Mouse (Mus musculus) gastrocnemius, postnatal 10 days (tissue): Measurements from ENCODE around the gene Rgs21. TPM values are rescaled to one million over a fixed set of nuclear protein-coding genes. Genes with fewer than 3 reads are reported as not detected.

Experiments
- DNase-seq: peaks from one replicate; pipeline ENCODE4 v3.0.0; 2021; ENCODE audit warnings: mixed read lengths
- long read RNA-seq, 2 experiments: library from polyadenylated mRNA; stranded (forward); transcript quantifications; one replicate each; pipeline ENCODE4 v2.0.0; 2021
- total RNA-seq, 2 experiments: library from RNA; stranded (reverse); gene quantifications; 2 replicates each; pipeline ENCODE4 v1.2.3; 2021

Rgs21 gene
- total RNA-seq, result not detected
- long read RNA-seq, experiment 1, result 0 reads
- long read RNA-seq, experiment 2, result 0 reads

GRCm38 (mm10) chr1:144567567-144567966 is at the start of gene Rgs21:
Gene Rgs21 (minus strand): TSS chr1:144567667.
- no peak for DNase-seq

GRCm38 (mm10) chr1:144604071-144604470 is 36.6 kb upstream of the Rgs21 start:
- no peak for DNase-seq

- DNase-seq, result no peak
Measured at GRCm38 (mm10) chr1:144602987-144603386, 35.5 kb upstream of the Rgs21 start.

- no peak for DNase-seq
Measured at GRCm38 (mm10) chr1:144579321-144579720, 11.9 kb upstream of the Rgs21 start.

- no peak for DNase-seq
Measured at GRCm38 (mm10) chr1:144572972-144573371, 5.5 kb upstream of the Rgs21 start.

DNA sequence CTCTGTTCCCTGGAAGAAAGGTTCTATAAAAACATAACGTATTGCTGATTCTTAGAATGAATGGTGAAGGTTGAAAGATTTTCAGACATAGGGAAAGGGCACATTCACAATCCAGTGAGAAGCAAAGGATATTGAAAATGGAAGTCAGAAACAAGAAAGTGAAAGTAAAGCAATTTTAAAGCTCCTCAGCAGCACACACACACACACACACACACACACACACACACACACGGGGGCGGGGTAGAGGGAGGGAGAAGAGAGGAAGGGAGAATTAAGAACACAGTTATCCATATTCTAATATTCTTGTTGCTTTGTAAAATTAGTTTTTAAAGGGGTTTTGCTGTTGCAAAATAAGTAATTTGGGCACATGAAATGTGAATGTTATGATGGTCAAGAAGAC is 2.4 kb upstream of the Rgs21 start:
- DNase-seq, result no peak

DNA sequence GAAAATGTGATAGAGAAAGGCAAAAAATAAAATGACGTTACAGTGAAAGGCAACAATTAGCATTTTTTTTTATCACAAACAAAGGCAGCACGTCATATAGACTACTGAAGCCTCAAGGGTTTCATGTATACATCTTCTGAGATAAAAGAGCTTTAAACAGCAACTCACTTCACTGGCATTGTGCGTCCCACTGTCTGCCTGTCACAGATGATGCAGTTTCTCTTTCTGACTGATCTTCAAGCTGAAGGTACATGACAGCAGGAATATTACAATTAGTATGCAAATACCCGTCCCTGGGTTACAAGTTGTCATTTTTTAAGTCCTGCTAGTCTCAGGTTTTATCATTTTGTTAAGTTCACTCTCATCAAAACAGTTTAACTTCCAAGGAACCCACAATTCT is 22.3 kb downstream of the Rgs21 start:
- DNase-seq, result no peak

DNA sequence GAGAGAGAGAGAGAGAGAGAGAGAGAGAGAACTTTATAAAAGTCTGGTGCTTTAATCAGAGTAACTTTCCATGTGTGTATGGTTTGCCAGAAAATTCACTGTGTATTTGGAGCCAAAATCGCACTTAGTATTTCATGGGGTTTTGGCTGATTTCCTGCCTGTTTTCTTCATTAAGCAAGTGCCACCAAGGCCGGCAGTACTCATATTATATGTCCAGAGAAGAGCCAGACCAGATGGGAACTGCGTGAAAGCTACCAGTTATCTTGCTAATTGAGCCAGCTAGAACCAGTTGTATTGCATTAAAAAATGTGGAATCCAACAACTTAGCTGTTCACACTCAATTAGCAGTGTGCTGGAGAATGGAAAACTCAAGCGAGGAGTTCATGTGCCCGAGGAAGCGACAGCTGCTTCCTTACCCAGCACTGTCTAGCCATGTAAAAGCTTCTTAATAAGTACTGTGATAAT is 22.9 kb downstream of the Rgs21 start:
- no peak for DNase-seq

DNA sequence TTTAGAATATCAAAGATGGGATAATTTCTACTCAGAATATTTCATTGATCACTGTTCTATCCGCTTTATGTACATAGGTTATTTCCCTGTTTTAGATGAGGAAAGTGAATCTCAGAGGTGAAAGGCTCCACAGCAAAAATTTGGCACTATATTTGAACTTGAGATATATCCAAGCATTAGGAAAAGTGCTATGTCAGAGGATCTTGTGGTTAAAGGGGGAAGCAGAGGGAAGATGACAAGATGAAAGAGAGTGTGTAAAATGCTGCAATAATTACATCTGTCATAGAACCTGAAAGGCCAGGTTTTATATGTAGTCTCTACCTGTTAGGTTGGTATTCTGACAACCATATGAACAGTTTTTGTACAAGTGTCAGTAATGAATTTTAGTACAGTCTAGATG is 35.7 kb downstream of the Rgs21 start:
- DNase-seq, result no peak

- no peak for DNase-seq
Measured at GRCm38 (mm10) chr1:144517878-144518426, 49.5 kb downstream of the Rgs21 start.

GRCm38 (mm10) chr1:144502241-144502640 is 65.2 kb downstream of the Rgs21 start:
- DNase-seq, result no peak

- no peak for DNase-seq
Measured at GRCm38 (mm10) chr1:144500423-144500822, 67.0 kb downstream of the Rgs21 start.

GRCm38 (mm10) chr1:144499719-144500118 is 67.7 kb downstream of the Rgs21 start:
- DNase-seq, result no peak

DNA sequence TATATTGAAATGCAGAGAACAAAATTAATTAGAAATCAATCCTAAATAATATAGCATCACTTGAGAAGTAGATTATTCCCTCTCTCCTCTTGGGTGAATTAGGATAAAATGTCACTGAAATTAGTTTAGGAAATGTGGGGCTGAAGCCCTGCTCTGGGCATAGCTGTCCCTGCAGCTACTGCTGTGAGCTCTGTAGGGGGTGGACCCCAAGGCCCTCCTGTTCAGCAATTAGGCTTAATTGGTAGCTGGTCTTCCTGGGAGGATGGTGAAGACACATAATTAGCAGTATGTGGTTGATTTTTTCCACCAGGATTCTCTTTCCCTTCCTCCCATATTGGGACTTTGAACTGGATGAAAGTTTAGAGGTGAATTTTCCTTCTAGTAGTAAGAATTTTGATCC is 68.7 kb downstream of the Rgs21 start:
- DNase-seq, result no peak

- DNase-seq, result no peak
Measured at GRCm38 (mm10) chr1:144498051-144498450, 69.4 kb downstream of the Rgs21 start.

DNA sequence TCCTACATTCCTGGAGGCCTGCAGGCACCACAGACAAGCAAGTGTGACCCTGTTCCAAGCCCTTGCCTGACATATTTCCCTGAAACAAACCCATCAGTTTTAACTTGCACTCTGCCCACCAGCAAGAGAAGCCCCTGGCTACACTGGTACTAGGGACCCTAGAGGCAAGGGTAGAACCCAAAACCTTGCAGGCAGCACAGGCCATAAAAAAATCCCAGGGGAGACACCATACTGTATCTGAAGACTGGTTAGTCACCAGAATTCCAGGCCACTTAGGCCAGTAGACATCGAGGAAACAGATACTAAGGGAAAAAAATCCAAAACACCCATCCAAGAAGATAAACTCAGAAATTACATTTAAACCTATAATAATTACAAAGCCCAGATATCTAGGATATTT is 74.1 kb downstream of the Rgs21 start:
- DNase-seq, result no peak

DNA sequence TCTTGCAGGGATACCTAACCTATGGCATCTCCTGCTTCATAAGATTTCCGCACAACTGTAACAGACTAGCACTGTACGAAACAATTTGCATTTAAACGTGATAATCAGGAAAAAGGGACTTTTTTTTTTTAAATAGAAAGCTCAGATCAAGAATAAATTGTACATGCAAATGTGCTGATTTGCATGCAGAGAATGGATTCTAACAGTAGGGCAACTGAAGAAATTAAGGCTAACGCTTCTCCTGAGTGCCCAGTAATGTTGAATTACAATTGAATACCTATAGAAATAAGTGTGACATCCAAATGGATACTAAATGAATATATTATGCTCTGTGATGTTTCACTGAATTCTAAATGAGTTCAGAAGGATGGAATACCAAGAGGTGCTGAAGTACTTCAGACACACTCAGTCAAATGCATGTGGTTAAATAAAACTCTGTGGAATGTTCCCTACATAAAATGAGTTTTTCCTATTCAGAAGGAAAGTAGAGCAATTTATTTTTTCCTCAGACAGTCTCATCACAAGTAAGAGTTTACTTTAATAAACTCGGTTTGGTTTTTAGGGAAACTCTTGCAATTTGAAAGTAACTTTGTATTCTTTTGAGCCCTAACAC is 79.1 kb downstream of the Rgs21 start:
- no peak for DNase-seq

Other genes starting within 250 kb of the Rgs21 start
- under 1 TPM; 0.70 TPM for gene Rgs18, start 207.8 kb upstream of the Rgs21 start, total RNA-seq